Mouse (Mus musculus): ENCODE data around the gene Fbn1.

GRCm38 (mm10) chr2:125433524-125433923 lies 74.3 kb downstream of the Fbn1 start:
- TF ChIP-seq POLR2A (IDR thresholded peaks at IDR 0.05; ENCODE audit: insufficient read depth, low read depth, low read length): no peak
- no peak for TF ChIP-seq CTCF (IDR thresholded peaks at IDR 0.05)
- no peak for TF ChIP-seq EP300 (IDR thresholded peaks at IDR 0.05; ENCODE audit: insufficient read depth, low read depth, low read length)

All from heart, adult 2 months (tissue).